Mouse (Mus musculus) thymus, adult 2 months (tissue): Measurements from ENCODE around the gene Cldn4.

Source experiments
- CTCF ChIP-seq: fragments of 200-500 bp; IDR thresholded peaks from 2 replicates; pipeline ENCODE4 v1.5.1; 2012; ENCODE audit warnings: mild to moderate bottlenecking, control low read depth, low read length, moderate library complexity, borderline replicate concordance; ENCODE audit not compliant: control insufficient read depth, poor library complexity, insufficient read depth; ENCODE audit errors: extremely low read depth
- POLR2A ChIP-seq: fragments of 200-500 bp; IDR thresholded peaks from 2 replicates; pipeline ENCODE4 v1.6.1; 2012; ENCODE audit warnings: mild to moderate bottlenecking, low read length, control low read depth, moderate library complexity; ENCODE audit not compliant: control insufficient read depth, poor library complexity, insufficient read depth; ENCODE audit errors: extremely low read depth

GRCm38 (mm10) chr5:134913352-134913751 lies 33.4 kb downstream of the Cldn4 start:
- no peak for TF ChIP-seq POLR2A
- TF ChIP-seq CTCF: no peak
